Mouse (Mus musculus) cerebellum, adult (tissue): ENCODE results near the gene Wwox.

Experiments
- ATAC-seq: cut with Nextera tagmentation; 2 replicates; pipeline ENCODE4 v1.9.2; 2017; ENCODE audit warnings: mild to moderate bottlenecking, moderate library complexity, mixed read lengths; ENCODE audit not compliant: insufficient number of reproducible peaks, low FRiP score, low TSS enrichment

Wwox gene

DNA sequence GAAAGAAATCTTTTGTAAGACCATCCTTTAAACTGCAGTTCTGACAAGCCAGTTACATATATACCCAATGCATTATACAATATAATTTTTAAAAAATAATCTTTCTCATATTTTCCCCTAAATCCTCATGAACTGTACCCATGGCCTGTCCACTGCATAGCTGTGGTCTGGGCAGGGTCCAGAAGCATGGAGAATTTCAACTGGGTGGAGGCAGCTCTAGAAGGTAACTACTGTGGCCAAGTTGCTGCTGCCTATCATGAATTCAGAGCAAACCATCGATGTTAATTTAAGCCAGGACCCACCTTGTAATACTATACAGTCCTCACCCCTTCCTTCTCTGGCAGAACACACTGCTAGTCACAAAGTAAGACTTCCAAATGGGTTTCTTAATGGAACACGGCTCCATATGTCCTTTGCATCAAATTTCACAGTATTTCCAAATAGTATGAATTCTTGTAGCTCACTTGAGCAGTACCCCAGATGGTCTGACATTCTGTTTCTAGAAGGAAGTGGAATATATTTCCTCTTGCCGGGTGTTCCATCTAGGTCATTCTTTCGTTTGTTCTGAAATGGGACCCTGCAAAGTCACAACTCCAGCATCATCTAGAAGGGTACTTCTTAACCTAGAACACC is 255.2 kb downstream of the Wwox start:
- no peak for ATAC-seq

DNA sequence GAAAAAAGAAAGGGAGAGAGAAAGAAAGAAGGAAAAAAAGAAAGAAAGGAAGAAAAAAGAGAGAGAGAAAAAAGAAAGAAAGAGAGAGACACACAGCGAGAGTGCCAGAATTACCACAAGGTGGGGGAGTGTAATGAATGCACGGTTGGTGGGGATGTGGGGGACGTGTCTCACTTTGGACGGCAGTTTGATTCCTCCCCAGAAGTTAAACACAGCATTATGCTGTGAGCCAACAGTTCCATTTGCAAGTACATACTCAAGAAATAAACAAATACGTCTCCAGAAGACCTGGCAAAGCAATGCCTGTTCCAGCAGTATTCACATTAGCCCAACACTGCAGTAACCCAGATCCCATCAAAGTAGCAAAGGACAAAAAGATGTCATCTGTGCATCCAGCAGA is 264.1 kb downstream of the Wwox start:
- ATAC-seq, result no peak

DNA sequence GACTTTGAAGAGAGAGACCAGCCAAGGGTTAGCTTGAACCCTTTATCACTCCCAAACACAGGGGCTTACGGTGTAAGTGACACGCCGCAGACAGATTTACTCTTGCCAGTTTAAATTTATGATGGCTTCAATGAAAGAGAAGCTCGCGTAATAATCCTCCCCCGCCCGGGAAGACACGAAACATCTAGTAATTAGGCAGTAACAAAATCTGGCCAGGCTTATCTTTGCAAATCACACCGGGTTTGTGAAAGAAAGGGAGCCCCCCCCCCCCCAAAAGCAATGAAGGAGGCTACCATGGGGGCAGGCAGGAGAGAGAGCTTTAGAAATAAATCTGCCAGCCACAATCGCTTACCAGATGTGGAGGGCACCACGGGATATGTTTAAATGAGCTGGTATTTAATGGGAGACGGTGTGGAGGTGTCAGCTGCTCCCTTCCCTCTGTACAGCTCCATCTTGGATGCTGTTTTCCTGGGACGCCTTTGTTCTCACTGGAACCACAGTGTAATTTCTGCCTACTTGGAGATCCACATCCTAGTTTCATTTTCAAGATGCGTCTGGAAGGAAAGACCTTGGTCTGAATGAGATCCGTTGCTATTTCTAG is 268.2 kb downstream of the Wwox start:
- ATAC-seq, result no peak

DNA sequence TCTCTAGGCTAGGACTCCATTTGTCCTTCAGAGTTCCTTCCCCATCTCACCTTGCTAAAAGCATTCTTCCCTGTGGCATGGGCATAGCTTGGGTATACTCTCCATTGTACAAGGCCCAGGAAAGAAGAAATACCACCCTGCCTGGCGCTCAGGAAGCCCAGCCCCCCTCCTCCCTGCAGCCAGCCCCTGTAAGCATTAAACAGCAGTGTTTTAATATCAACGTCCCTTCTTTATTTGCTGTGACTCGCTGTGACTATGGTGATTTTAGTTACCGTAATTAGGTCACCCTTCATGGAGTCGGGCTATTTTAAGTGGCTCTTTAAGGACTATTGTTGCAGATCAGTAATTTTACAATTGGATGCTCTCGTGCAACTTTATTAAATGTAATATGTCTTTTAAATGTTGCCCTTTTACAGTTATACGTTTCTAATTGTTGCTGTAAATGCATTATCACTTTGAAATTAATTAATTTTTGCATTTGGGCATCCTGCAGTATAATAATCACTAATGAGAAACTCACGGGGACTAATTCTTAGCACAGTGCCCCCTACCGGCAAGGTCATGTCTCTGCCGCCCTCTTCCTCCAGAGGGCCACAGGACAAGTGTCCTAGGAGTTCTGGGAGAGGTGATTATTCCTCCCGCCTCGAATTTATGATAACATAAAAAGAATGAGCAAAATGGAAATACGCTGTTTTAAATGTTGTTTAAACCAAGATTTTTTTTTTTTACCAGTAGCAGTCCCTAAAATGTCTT is 276.0 kb downstream of the Wwox start:
- no peak for ATAC-seq

DNA sequence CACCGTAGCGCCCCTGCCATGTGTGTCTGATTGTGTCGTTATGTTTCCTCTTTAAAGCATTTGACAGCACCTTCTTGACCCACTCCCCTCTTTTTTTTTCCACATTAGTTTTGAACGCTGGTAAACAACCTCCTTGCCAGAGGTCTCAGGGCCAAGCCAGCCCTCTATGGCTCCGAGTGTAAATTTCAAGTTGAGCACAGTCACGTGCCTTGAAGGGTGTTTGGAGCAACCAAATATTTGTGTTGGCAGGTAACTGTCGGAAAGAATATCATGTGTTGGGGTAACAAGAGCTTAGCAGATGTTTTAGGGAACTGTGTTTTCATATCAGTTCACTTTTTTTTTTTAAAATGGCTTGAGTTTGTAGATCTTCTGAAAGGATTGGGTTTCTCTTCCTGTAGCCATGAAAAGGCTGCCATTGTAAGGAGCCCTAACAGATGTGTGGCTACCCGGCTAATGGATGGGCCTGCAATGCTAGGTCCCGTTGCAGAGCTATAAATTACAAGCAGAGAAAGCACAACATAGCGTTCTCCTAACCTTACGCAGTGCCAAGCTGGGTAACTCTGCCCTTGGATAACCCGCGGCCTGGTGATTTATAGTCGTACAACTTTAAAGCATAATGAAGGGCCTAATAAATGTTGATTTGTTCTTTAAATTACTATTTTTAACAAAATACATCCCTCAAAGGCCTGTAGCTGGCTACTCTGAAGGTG is 277.2 kb downstream of the Wwox start:
- ATAC-seq, result no peak

DNA sequence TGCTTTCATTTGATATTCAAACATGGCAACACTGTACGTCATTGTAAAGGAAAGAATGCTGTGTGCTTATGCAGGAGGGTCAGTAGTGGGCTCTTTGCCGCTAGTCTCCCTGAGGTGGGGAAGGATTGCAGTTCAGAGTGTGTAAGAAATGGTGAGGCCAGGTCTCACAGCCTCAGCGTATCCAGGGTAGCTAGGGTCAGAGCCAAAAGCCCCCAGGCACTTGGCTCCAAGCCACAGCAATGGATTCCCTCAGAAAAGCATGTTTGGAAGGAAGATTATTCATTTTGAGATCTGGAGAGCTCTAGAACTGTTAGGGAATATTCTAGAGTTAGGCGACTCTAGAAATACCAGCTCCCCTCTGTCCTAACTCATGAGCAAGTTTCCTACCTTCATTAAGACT is 279.4 kb downstream of the Wwox start:
- ATAC-seq, result no peak

DNA sequence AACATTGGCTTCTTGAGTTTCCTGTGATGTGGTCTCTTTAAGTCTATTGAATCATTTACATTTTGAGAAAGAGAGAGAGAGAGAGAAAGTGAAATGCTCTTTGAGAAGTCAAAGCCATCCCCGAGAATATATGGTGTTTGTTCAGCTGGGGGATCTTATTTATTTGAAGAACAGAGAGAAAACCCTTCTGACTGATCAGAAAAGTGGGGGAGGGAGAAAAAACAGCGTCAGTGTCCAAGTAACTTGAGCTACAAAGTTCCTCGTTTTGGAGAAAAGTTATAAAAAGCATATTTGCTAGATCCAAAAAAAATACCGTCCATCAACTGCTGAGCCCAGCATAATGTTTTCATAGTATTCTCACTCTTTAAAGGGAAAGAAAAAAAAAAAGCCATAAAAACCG is 283.2 kb downstream of the Wwox start:
- ATAC-seq, result no peak

DNA sequence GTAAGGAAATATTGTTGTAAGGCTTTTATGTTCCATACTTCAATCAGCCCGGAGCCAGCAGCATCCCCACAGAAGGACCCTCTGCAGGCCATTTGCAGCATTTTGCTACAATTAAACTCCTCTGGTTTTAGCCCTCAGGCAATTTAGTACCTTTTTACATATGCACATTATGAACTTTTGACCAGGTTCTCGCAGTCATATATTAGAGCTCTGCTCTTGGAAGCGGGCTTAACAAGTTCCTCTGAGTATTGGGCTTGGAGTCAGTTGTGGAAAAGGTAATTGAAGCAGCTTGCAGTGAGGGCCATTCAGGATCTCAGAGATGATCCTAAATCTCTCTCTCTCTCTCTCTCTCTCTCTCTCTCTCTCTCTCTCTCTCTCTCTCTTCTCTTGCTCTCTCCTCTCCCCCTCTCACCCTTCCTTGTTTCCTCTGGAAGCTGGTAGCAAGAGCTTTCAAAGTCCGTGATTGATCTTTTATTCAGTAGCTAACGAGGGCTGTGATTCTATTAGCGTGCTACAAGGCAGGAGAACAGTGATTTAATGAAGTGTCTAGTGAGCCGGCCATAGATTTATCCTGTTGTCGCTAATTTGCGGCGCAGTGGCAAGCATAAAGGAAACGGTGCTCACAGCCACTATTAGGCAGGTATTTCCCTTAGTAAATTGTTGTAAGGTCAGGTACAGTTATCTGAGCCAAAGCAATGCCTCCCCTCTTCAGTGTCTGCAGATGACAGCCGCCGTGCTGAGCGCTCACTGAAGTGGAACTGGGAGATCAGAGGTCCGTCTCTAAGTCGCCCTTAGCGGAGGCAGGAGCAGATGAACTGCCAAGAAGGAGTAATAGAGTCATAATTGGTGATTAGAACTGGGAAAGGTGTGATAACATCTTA is 292.0 kb downstream of the Wwox start:
- ATAC-seq, result 0 out of 2 replicates have a peak, but pooled peaks have one; percentile 10

DNA sequence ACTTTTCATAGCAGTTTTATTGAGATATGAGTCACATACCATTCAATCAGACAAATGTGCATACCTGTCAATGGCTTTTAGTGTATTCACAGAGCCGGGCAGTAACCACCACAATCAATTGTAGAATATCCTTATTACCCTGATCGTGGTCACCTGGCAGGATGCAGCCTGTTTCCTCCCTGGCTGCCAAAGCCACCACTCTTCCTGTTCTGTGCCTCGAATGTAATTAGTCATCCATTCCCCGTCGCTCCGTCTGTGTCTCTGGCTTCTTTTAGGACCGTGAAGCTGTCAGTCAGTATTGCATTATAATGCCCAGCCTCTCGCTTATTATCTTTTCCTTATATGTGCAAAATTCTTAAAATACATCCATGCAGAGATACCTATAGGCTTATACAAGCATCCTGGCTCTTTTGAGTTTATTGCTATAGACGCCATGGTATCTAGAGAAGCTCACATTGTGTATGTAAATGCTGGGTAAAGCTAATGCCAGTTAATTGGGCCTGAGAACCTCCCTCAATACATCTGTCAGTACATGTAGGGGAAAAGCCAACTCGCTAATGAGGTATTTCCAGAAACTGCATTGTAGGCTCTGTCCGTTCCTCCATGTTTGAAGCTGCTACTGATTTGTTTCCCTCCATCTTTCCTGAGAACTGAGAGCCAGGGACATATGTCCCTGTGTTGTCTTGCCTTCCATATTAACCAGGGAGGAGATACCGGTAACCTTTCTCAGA is 303.9 kb downstream of the Wwox start:
- no peak for ATAC-seq

DNA sequence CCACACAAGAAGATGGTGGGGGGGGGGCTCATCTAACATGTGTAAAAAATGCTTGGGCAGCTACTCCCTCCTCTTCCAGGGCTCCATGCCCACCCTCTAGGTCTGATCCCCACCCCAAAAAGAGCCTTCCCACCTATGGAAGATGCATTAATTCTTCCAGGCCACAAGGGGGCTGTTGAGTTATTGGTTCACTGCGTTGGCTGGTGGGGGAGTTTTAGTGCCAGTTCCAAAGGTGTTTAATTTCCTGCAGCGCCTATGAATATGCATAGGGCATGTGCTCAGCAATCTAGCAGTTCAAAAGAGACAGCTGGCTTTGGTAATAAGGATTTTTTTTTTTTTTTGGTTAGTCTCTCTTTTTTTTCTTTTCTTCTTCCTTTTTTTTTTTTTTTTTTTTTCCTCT is 306.9 kb downstream of the Wwox start:
- no peak for ATAC-seq

DNA sequence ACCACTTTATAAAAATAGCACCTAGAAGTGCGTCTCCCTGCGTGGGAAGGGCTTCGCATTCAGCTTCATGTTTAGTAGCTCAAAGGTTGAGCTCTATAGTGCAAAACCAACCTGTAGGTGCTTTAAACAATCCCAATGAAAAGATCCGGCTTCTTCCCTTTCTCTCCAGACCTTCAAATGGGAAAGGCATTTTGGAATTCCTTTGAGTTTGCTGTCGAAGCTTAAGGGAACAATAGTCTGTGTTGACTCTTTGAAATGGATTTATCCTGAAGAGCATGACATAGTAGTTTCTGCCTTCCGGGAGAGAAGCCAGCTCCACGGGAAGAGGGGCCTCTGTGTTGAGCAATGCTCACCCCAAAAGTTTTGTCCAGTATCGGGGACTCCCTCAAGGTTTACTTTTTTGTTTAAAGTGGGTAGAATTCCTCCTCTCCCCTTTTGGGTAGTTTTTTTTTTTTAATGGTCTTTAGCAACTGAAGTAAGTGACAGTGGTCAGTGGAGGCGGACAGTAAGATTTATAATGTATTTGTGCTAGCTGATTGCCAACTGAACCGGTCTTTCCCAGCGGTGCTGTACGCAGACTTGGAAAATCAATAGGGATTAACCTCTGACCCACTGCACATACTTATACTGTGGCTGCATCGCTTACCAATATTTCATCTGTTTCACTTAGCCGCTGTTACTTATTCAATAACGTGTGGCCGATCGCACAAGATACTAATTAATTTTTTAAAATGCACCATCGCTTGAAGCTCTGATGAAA is 312.1 kb downstream of the Wwox start:
- no peak for ATAC-seq

DNA sequence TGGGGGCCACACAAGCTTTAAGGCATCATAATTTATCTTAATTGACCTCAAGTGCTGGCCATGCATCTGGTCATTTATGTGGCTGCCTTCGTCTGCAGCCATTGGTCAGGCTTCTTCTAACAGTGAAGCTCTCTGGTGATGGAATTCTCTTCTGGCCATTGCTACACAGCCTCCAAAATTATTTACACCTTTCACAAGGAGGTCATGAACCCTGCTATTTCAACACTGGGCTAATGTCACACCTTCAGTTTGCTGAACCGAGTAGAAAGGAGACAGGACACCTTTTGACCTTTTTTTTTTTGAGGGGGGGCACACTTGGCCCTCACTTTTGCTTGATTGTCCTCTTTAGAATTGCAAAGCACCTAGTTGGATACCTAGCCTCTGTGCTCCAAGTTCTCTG is 320.2 kb downstream of the Wwox start:
- no peak for ATAC-seq

DNA sequence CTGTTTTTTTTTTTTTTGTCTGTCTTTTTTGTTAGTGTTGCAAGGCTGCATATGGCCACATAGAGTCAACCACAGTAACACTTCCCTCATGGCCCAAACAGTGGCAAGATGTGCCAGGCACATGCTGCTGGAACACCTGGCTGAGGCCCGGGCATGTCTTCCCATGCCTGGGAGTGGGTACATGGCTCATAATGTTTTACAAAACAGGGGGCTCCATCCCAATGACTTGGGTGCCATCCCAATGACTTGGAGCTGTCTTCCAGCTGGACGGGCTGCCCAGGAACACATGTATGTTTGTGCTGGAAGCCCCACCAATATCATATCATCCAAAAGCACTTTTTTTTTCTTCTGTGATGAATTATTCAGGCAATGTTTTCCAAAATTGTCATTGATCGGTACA is 329.1 kb downstream of the Wwox start:
- no peak for ATAC-seq

DNA sequence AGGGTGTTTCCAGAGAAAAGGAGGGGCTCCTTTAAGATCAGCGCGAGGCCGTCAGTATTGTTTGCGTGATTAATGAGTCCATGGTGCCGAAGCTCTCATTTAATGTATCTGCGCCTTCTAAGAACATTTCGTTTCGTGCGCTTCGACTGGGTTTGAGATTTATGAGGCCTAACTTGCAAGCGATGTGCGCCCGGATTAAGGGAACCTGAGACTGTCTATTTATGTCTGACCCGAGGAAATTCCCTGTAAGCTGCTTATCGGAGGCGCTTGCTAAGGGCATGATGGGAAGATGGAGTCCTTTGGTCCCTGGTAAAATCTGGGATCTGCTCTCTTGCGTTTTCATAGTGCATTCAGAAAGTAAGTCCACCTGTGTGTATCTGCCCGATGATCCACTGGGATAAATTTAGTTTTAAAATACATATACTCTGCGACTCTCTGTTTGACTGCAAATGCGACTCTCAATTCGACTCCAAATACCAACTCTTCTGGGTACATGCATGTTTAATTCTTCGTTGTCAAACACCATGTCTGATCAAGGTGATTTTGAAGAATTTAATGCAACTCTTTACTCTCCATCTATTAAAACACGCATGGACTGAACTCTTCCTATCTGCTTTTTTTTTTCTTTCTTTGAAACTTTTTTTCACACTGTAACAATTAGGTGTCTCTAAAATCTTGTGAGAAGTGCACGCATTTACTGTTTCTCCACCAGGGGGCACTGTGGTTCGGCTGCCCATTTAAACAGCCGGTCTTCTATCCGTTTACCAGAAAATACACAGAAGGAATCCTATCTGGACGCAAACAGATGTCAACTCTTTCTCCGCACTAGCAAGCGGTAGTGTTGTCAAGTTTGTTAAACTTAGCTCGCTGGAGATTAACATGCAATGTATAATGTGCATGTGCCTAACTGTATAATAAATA is 331.7 kb downstream of the Wwox start:
- no peak for ATAC-seq

DNA sequence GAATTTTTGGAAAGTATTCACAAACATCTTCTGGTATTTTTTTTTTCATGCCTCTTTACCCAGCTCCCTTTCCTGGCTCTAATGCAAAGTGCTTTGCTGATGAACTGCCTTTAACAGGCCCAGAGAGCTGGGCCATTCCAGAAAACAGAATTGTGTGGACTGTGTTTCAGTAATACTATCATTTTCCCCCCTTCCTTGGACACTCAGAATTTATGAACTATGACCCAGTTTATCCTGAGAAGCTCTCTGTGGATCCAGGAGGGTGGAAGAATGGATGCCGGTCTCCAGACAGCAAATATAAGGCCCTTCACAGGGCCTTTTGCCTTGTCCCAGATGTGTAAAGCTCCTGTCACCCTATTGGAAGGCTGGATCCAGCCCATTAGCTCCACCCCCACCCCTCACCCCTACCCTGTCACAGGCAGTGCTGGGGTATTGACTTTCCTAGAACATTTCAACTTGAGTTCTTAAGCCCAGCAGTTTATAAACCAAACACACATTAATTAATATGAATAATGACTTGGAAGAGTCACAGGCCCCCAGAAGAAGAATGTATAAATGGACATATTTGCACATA is 332.9 kb downstream of the Wwox start:
- no peak for ATAC-seq

DNA sequence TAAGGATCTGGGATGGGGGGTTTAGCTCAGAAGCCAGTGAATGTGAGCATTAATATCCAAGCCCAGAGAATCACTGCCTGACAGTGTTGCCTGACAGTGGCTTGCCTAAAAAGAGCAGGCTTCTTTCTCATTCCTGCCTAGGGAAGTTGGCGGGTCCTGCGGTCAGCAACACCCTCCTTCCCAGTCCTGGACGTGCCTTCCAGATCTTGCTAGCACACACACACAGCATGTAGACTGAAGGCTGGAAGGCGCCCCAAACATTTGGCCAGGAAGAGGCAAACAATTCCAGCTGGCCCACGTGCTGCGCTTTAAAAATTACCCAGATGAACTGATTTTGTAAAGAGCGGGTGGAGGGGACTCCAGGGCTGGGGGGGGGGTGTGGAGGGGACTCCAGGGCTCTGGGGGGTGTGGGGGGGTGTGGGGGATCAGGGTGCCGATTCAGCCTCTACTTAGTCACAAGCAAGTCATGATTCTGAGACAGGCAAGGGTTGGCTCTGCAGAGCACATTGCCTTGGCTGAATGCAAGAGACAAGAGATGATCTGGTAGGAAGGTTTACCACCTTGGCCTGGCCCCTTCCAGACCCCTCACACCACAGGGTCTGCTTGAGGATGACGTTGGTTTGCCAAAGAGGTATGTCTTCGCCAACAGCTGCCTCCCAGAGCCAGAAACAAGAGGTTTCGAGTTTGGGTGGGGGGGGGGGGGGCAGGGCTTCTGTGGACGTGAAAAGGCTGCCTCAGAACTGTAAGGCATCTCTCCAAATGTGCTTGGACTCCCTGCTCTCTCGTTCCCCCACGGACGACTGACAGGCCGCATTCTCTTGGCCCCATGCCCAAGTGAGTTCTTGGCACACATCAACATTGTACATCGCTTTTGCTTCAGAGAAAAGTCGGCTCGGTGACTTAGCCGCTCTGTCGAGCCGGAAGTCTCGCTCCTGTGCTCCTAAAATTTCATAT is 334.3 kb downstream of the Wwox start:
- peak; percentile 79 for ATAC-seq
